ENCODE assay signal across 8 mouse cellular contexts in the genomic region with DNA sequence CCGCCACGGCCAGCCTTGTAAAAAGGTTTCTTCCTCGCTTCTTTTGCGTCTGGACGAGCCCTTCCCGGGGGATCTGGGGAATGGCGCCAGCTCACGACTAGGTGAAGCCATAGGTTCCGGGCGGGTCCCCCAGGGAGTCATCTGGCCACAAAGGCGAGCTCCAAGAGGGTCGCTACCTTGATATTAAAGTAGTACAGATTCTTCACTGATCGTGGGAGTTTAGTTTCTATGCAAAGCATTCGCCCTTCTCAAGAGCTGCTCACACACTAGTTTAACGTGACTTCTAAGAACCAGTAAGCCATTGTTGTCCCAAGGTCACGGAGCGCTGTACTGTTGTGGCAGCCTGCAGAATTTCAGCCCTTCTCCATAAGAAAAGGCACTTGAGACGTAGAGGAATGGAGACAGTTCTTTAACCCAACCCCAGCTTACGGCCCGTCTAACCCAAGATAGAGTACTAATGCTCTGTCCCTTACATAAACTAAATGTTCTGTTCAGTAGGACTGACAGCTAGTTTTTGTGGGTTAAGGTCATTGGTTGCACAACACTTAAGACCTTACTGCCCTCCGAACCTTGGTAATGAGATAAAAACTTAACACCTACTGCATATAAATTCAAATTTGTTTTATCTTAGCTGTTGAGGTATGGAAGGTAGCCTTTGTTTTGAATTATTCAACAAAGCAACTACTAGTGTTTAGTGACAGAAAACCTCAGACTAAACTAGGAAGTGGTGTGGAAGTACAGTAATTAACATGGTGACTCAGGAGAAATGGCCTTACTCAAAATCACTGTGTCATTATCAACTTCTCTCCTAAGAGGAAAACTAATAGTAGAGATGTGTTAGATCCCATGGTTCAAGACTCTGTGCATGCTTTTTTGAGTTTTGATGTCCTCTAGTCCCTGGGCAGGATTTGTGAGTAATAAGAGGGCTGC. TPM values are rescaled to one million over a fixed set of nuclear protein-coding genes. Genes with fewer than 3 reads are reported as not detected.
A peak's percentile ranks its signal among the peaks of the same experiment; 100 is the strongest.
DNase-seq lines count a peak whose midpoint lies in the region; ATAC-seq and TF ChIP-seq lines count a peak whose summit lies in the region.

No protein-coding gene starts in this region.

- H3K36me3 ChIP-seq in limb, embryonic 12.5 days: peaks cover 12% of the 10 kb centered on the region; the same call in 1 of the 2 replicates

- peak overlapping the region; percentile 96 for H3K27ac ChIP-seq in layer of hippocampus, adult 2 months
- H3K27ac ChIP-seq in limb, embryonic 12.5 days: peak overlapping the region; percentile 97
- H3K27ac ChIP-seq in olfactory bulb, adult 2 months (ENCODE audit: insufficient read depth, low read depth, low read length): peak overlapping the region; percentile 91

- H3K4me1 ChIP-seq in limb, embryonic 12.5 days (replicated peaks): 0 out of 2 replicates have a peak, but pooled peaks cover 12% of the 10 kb centered on the region
- no peaks in the 10 kb centered on the region for H3K4me1 ChIP-seq in olfactory bulb, adult 2 months (ENCODE audit: control insufficient read depth, insufficient read depth, low read length)

- H3K9me3 ChIP-seq in limb, embryonic 12.5 days: no peaks in the 10 kb centered on the region

- peak overlapping the region; percentile 68 for H3K4me3 ChIP-seq in layer of hippocampus, adult 2 months
- peak overlapping the region; percentile 64 for H3K4me3 ChIP-seq in limb, embryonic 12.5 days (replicated peaks)
- H3K4me3 ChIP-seq in olfactory bulb, adult 2 months (ENCODE audit: insufficient read depth, low read depth, low read length): peak overlapping the region; percentile 86

- peak overlapping the region; percentile 78 for H3K9ac ChIP-seq in limb, embryonic 12.5 days (replicated peaks)

- WGBS in limb, embryonic 12.5 days: 4% methylated on average over 21 of the region's 21 CpGs
- WGBS in olfactory bulb, adult 2 months: 3% methylated on average over 21 of the region's 21 CpGs

- no peaks in the 10 kb centered on the region for H3K27me3 ChIP-seq in limb, embryonic 12.5 days

- H3K4me2 ChIP-seq in limb, embryonic 12.5 days: peak overlapping the region; percentile 54

- no peak for DNase-seq in layer of hippocampus, adult 2 months (ENCODE audit: low spot score in 2 of 2)
- no peak for DNase-seq in layer of hippocampus, postnatal 10 days (ENCODE audit: low spot score in 2 of 2)
- DNase-seq in T-cell, adult 2 months (ENCODE audit: low spot score): peak; percentile 15
- no peak for DNase-seq in thymus, postnatal 36 days
- DNase-seq in thymus, postnatal 4 days: no peak

- ATAC-seq in erythroblast, adult 5-6 weeks (replicated peaks; ENCODE audit: low FRiP score, poor library complexity, severe bottlenecking): peak; percentile 19; the same call in 1 of the 2 replicates
- ATAC-seq in limb, embryonic 12.5 days (ENCODE audit: insufficient number of reproducible peaks, insufficient read depth, low FRiP score, low TSS enrichment, low read depth): peak; percentile 61

- TF ChIP-seq CTCF in layer of hippocampus, adult 2 months (conservative IDR thresholded peaks at IDR 0.05): peak; percentile 15; the same call in 1 of the 2 replicates
- no peak for TF ChIP-seq CTCF in olfactory bulb, adult 2 months (IDR thresholded peaks at IDR 0.05; ENCODE audit: insufficient read depth, low read depth, low read length)

- TF ChIP-seq POLR2A in olfactory bulb, adult 2 months (IDR thresholded peaks at IDR 0.05; ENCODE audit: insufficient read depth, low read depth, low read length): no peak; the same call in 1 of the 2 replicates

RNA-seq across cellular contexts. Expression of gene Etfrf1, which starts 0.7 kb away (rescaled TPM):
- 10 to 100 TPM; 21.9 to 28.1 TPM for total RNA-seq in layer of hippocampus, adult 2 months (2021)
- total RNA-seq in layer of hippocampus, postnatal 10 days (2021): 10 to 100 TPM; 20.3 to 22.6 TPM
- 4.6 and 32.9 TPM in 2 replicates for total RNA-seq in erythroblast, adult 5-6 weeks (2015; ENCODE audit: low replicate concordance)
- total RNA-seq in erythroblast, adult 5-6 weeks (2017; ENCODE audit: low replicate concordance): 1.4 and 3.1 TPM in 2 replicates
- polyA plus RNA-seq in limb, embryonic 12.5 days (2016; fragmentation: Nextera tagmentation; extraction: Ambion mirVana): 32.4 and 32.9 TPM in 2 replicates
- polyA plus RNA-seq in olfactory bulb, adult 2 months (2012; ENCODE audit: insufficient read depth, insufficient read length, low replicate concordance, missing spikeins): not detected in 2 replicates

RNA-seq across cellular contexts. Expression of gene Casc1, which starts 0.8 kb away (rescaled TPM):
- total RNA-seq in layer of hippocampus, adult 2 months (2021): 1 to 10 TPM; 1.4 to 1.9 TPM
- 1 to 10 TPM; 1.4 to 2.2 TPM for total RNA-seq in layer of hippocampus, postnatal 10 days (2021)
- total RNA-seq in erythroblast, adult 5-6 weeks (2015; ENCODE audit: low replicate concordance): not detected in 2 replicates
- total RNA-seq in erythroblast, adult 5-6 weeks (2017; ENCODE audit: low replicate concordance): not detected in 2 replicates
- polyA plus RNA-seq in limb, embryonic 12.5 days (2016; fragmentation: Nextera tagmentation; extraction: Ambion mirVana): 0.34 and 0.46 TPM in 2 replicates
- not detected in 2 replicates for polyA plus RNA-seq in olfactory bulb, adult 2 months (2012; ENCODE audit: insufficient read depth, insufficient read length, low replicate concordance, missing spikeins)

RNA-seq across cellular contexts. Expression of gene Kras, which starts 38.4 kb away (rescaled TPM):
- total RNA-seq in layer of hippocampus, adult 2 months (2021): 10 to 100 TPM; 69.7 to 73.6 TPM
- 10 to 100 TPM; 85.5 to 94.1 TPM for total RNA-seq in layer of hippocampus, postnatal 10 days (2021)
- 15.4 and 31.6 TPM in 2 replicates for total RNA-seq in erythroblast, adult 5-6 weeks (2015; ENCODE audit: low replicate concordance)
- total RNA-seq in erythroblast, adult 5-6 weeks (2017; ENCODE audit: low replicate concordance): 12.9 and 25.9 TPM in 2 replicates
- polyA plus RNA-seq in limb, embryonic 12.5 days (2016; fragmentation: Nextera tagmentation; extraction: Ambion mirVana): 83.7 and 91.2 TPM in 2 replicates
- 261 and 295 TPM in 2 replicates for polyA plus RNA-seq in olfactory bulb, adult 2 months (2012; ENCODE audit: insufficient read depth, insufficient read length, low replicate concordance, missing spikeins)
